Mouse (Mus musculus): Measurements from ENCODE around the gene Arhgap42. TPM values are rescaled to one million over a fixed set of nuclear protein-coding genes. Genes with fewer than 3 reads are reported as not detected.

Arhgap42 gene
- total RNA-seq (2021), result 10 to 100 TPM; 20.0 to 21.9 TPM
- long read RNA-seq, experiment 1, partial matches to known transcripts, result 3 of 9 reads
- long read RNA-seq, experiment 1, other reads (novel, unspliced or antisense), result 5 of 9 reads
- long read RNA-seq, experiment 2, partial matches to known transcripts, result 2 of 5 reads
- long read RNA-seq, experiment 2, other reads (novel, unspliced or antisense), result 3 of 5 reads

- peak; percentile 91 for DNase-seq
Measured at GRCm38 (mm10) chr9:9238438-9239391, at the start of gene Arhgap42. Gene Arhgap42 (minus strand): TSS chr9:9239101.

- DNase-seq, result no peak
Measured at GRCm38 (mm10) chr9:9288140-9288539, 49.2 kb upstream of the Arhgap42 start.

GRCm38 (mm10) chr9:9269305-9269704 lies 30.4 kb upstream of the Arhgap42 start:
- DNase-seq, result no peak

- DNase-seq, result peak; percentile 8
Measured at GRCm38 (mm10) chr9:9267606-9268601, 29.0 kb upstream of the Arhgap42 start.

- no peak for DNase-seq
Measured at GRCm38 (mm10) chr9:9263543-9263942, 24.6 kb upstream of the Arhgap42 start.

- no peak for DNase-seq
Measured at GRCm38 (mm10) chr9:9262479-9262878, 23.6 kb upstream of the Arhgap42 start.

- DNase-seq, result no peak
Measured at GRCm38 (mm10) chr9:9254764-9255163, 15.9 kb upstream of the Arhgap42 start.

GRCm38 (mm10) chr9:9248529-9248928 lies 9.6 kb upstream of the Arhgap42 start:
- DNase-seq, result no peak

GRCm38 (mm10) chr9:9245994-9246393 lies 7.1 kb upstream of the Arhgap42 start:
- DNase-seq, result no peak

GRCm38 (mm10) chr9:9243834-9244233 lies 4.9 kb upstream of the Arhgap42 start:
- DNase-seq, result no peak

- peak; percentile 7 for DNase-seq
Measured at GRCm38 (mm10) chr9:9241202-9241795, 2.4 kb upstream of the Arhgap42 start.

- DNase-seq, result no peak
Measured at GRCm38 (mm10) chr9:9237511-9237910, 1.4 kb downstream of the Arhgap42 start.

- no peak for DNase-seq
Measured at GRCm38 (mm10) chr9:9229662-9230061, 9.2 kb downstream of the Arhgap42 start.

- DNase-seq, result no peak
Measured at GRCm38 (mm10) chr9:9224837-9225236, 14.1 kb downstream of the Arhgap42 start.

- no peak for DNase-seq
Measured at GRCm38 (mm10) chr9:9223384-9223783, 15.5 kb downstream of the Arhgap42 start.

GRCm38 (mm10) chr9:9221950-9222486 lies 16.9 kb downstream of the Arhgap42 start:
- no peak for DNase-seq

- no peak for DNase-seq
Measured at GRCm38 (mm10) chr9:9221185-9221584, 17.7 kb downstream of the Arhgap42 start.

GRCm38 (mm10) chr9:9218301-9218700 lies 20.6 kb downstream of the Arhgap42 start:
- DNase-seq, result no peak

GRCm38 (mm10) chr9:9214849-9215248 lies 24.1 kb downstream of the Arhgap42 start:
- DNase-seq, result no peak

GRCm38 (mm10) chr9:9214296-9214695 lies 24.6 kb downstream of the Arhgap42 start:
- DNase-seq, result no peak

GRCm38 (mm10) chr9:9211411-9212087 lies 27.4 kb downstream of the Arhgap42 start:
- DNase-seq, result no peak
